Mouse (Mus musculus) hindbrain, postnatal 0 days (tissue): ENCODE results near the gene Usmg5. TPM values are rescaled to one million over a fixed set of nuclear protein-coding genes. Genes with fewer than 3 reads are reported as not detected.
"Not testable (repeated sequence)": the region's sequence is repeated elsewhere in the genome, so short reads cannot be mapped to it uniquely, and the experiment has no call there.

ENCODE experiments used
- ATAC-seq: fragments of 200-750 bp; cut with Nextera tagmentation; 2 replicates; pipeline ENCODE4 v1.8.0; 2017; ENCODE audit warnings: mild to moderate bottlenecking, moderate TSS enrichment, moderate library complexity
- DNase-seq: peaks from one replicate; pipeline ENCODE4 v3.0.0-alpha.2; 2015; ENCODE audit warnings: low spot score
- H3K27ac ChIP-seq: fragments of 300-500 bp; sonication (generic); 2 replicates; pipeline ENCODE4 v1.5.1; 2014; ENCODE audit warnings: mild to moderate bottlenecking
- H3K27me3 ChIP-seq: fragments of 300-500 bp; sonication (generic); 2 replicates; pipeline ENCODE4 v1.6.1; 2014; ENCODE audit warnings: low read length, mixed read lengths; ENCODE audit not compliant: insufficient read depth
- H3K36me3 ChIP-seq: fragments of 300-500 bp; sonication (generic); 2 replicates; pipeline ENCODE4 v1.6.1; 2014; ENCODE audit warnings: low read length, mixed read lengths; ENCODE audit not compliant: insufficient read depth
- H3K4me1 ChIP-seq: fragments of 300-500 bp; sonication (generic); 2 replicates; pipeline ENCODE4 v1.6.1; 2014; ENCODE audit warnings: antibody characterized with exemption, low read length, mixed read lengths; ENCODE audit not compliant: insufficient read depth
- H3K4me2 ChIP-seq: fragments of 300-500 bp; sonication (generic); 2 replicates; pipeline ENCODE4 v1.6.1; 2014; ENCODE audit warnings: low read depth, mild to moderate bottlenecking, low read length, moderate library complexity, mixed read lengths
- H3K4me3 ChIP-seq: fragments of 300-500 bp; sonication (generic); 2 replicates; pipeline ENCODE4 v1.5.1; 2014; ENCODE audit warnings: low read length
- H3K9ac ChIP-seq: fragments of 300-500 bp; sonication (generic); replicated peaks from 2 replicates; pipeline ENCODE4 v1.6.1; 2014; ENCODE audit warnings: mild to moderate bottlenecking, low read length, moderate library complexity, mixed read lengths
- H3K9me3 ChIP-seq: fragments of 300-500 bp; sonication (generic); 2 replicates; pipeline ENCODE4 v1.6.1; 2016; ENCODE audit warnings: low read length, mixed read lengths
- CTCF ChIP-seq: IDR thresholded peaks from 2 replicates; pipeline ENCODE4 v1.5.1; 2016; ENCODE audit warnings: antibody characterized with exemption, control low read depth, low read depth
- WGBS: fragments of 180-500 bp; shearing (Covaris S2); extraction: QIAGEN DNeasy Blood & Tissue Kit; methylation state at CpG from one replicate; pipeline ENCODE4 v1.1.7; 2014; 5-methylcytosine and 5-hydroxymethylcytosine counted together
- polyA plus RNA-seq: library from polyadenylated mRNA; unstranded; fragments of >200 nt; fragmentation: Nextera tagmentation; extraction: Ambion mirVana; gene quantifications from 2 replicates; pipeline ENCODE4 v1.2.1, GENCODE M21; 2015
- total RNA-seq: library from RNA; depleted of rRNA; stranded (reverse); fragments of >200 nt; gene quantifications from 2 replicates; pipeline ENCODE4 v1.2.3, GENCODE M21; 2014; rRNA removed

Gene Usmg5
- total RNA-seq (639 and 658 TPM in 2 replicates), polyA plus RNA-seq (2,274 and 2,322 TPM in 2 replicates)

DNA sequence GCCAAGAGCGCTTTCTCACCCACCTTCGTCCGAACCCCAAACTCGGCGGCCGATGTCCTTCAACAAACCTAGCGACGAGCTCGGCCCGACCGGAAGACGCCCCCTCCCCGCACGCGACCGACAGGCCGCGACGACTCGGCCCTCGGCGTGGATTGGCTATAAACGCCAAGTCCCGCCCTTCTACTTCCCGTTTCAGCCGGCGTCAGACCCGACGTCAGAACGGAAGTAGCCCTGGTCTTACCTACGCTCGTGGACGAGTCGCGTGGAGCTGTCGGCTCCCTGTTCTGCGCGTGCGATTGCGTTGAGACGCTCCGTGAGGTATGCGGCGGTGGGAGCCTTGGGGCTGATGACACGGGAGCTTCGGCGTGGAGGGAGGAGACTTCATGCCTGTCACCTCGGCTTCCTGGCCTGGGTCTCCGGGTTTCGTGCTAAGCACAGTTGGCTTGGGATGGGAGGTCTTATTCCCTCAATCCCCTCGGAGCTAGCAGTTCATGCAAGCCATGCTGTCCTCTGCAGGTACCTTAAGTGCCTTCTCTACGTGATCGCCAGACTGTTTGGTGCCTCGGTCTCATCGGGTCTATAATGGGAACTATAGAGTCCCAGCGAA is at the start of gene Usmg5, which contains the start of gene Pdcd11:
Gene Usmg5, minus strand, starts transcription at position 98 of the 607 bp plus-strand sequence.
Gene Pdcd11, plus strand, starts transcription at position 219 of the 607 bp plus-strand sequence.
- DNase-seq (peak; percentile 98), ATAC-seq (peak; percentile 100)
- WGBS: under 1% methylated on average over 56 of the region's 56 CpGs
- Histone ChIP-seq H3K9me3 (no peaks in the 10 kb centered on the region), H3K27me3 (no peaks in the 10 kb centered on the region), H3K4me3 (peak within 1 kb of the TSS; percentile 78), H3K27ac (peak within 1 kb of the TSS; percentile 93), H3K9ac (peak within 1 kb of the TSS; percentile 95), H3K36me3 (peaks cover 24% of the 10 kb centered on the region), H3K4me1 (peaks cover 13% of the 10 kb centered on the region; the same call in 1 of the 2 replicates), H3K4me2 (peak within 1 kb of the TSS; percentile 89)
- TF ChIP-seq CTCF: no peak

DNA sequence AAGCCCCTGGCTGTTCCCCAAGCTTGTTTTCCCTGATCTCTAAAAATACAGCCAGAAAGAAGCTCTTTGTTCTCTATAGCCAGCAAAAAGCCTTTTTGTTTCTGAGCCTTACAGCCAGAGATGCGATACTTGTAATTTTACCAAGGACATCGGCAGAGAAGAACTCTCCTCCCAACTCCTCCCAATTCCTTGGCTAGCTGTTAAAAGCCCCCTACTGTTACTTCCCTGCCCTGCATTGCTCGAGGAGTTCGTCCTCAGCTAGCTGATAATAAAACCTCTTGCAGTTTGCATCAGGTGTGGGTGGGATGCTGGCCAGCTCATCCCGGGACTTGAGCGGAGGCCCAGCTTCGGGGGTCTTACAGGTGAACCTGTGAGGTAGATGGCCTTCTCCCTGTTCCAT is 49.2 kb upstream of the Usmg5 start:
- not testable (repeated sequence) for H3K4me3 ChIP-seq, H3K27me3 ChIP-seq, ATAC-seq, H3K9ac ChIP-seq, H3K4me2 ChIP-seq, H3K36me3 ChIP-seq, H3K4me1 ChIP-seq, H3K27ac ChIP-seq, H3K9me3 ChIP-seq
- TF ChIP-seq CTCF: peak; percentile 21; the same call in 1 of the 2 replicates
- 37% methylated on average over 7 of the region's 7 CpGs for WGBS
- peak; percentile 30 for DNase-seq

DNA sequence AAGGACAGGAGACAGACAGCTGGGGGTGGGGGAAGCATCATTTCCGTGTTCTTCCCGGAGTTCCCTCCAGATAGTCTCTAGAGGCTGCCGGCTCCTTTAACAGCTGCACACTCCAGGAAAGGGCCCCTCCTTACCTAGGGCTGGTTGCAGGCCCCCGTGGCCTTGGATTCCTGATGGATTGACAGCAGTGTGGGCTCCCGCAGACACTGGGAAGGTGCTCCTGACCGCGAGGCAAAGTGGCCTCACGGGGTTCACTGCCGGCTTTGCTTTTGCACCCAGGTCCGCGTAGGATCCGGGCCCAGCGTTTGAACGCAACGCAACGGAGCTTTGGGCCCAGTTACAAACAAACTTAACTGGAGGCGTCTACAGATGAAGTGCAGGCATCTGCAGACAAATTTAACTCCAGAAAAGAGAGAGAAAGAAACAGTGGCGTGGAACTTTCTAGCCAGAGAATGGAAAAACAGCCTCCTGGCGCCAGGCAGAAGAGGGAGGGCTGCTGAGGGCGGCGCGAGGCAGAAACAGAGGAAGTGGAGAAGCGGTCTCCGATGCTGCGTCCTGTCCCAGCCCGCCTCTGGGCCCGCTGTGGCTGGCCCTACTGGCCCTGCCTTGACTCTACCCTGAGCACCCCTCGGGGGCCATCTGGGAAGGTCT is 47.4 kb upstream of the Usmg5 start, which contains the start of gene Calhm2:
Gene Calhm2, minus strand, starts transcription at position 524 of the 651 bp plus-strand sequence.
- H3K4me2 ChIP-seq: peak within 1 kb of the TSS; percentile 60
- peak within 1 kb of the TSS; percentile 29; the same call in 1 of the 2 replicates for H3K27ac ChIP-seq
- no peaks in the 10 kb centered on the region for H3K27me3 ChIP-seq
- ATAC-seq (peak; percentile 58), DNase-seq (peak; percentile 46)
- H3K9ac ChIP-seq: peak within 1 kb of the TSS; percentile 46; the same call in 1 of the 2 replicates
- WGBS: 10% methylated on average over 28 of the region's 28 CpGs
- no peak for TF ChIP-seq CTCF
- peak within 1 kb of the TSS; percentile 31 for H3K4me3 ChIP-seq
- H3K9me3 ChIP-seq: no peaks in the 10 kb centered on the region
- peaks cover 9% of the 10 kb centered on the region for H3K4me1 ChIP-seq
- H3K36me3 ChIP-seq: no peaks in the 10 kb centered on the region

DNA sequence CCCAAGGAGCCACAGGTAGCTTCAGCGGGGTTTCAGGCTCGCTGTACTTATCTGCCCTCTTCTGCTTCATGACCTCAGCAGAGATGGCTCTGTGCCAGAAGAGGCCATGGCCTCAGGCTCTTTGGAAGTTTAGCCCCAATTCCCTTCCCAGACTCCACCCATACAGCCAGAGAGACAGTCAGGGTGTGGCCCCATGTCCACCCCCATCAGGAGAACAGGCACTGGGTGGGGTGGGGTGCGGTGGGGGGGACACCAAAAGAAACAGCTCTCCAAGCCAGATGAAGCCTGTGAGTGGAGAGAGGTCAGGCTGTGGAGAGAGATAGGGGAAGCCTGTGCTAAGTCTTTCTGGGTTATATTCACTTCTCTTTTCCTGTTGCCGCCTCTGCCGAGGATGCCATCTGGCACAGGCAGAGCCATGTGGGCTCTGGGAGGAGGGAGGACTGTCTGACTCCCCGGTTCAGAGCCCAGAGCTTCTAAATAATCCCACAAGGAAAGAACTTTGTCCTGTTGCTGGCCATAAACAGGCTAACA is 46.7 kb upstream of the Usmg5 start:
- WGBS: 35% methylated on average over 6 of the region's 6 CpGs
- Histone ChIP-seq H3K36me3 (peaks cover 3% of the 10 kb centered on the region; the same call in 1 of the 2 replicates), H3K9me3 (no peaks in the 10 kb centered on the region), H3K9ac (peak overlapping the region; percentile 46; the same call in 1 of the 2 replicates), H3K27me3 (no peaks in the 10 kb centered on the region), H3K4me2 (peak overlapping the region; percentile 60), H3K27ac (0 out of 2 replicates have a peak overlapping the region, but pooled peaks have one; percentile 29), H3K4me1 (peaks cover 9% of the 10 kb centered on the region), H3K4me3 (peak overlapping the region; percentile 31; the same call in 1 of the 2 replicates)
- DNase-seq: peak; percentile 40
- ATAC-seq: peak; percentile 17
- no peak for TF ChIP-seq CTCF

DNA sequence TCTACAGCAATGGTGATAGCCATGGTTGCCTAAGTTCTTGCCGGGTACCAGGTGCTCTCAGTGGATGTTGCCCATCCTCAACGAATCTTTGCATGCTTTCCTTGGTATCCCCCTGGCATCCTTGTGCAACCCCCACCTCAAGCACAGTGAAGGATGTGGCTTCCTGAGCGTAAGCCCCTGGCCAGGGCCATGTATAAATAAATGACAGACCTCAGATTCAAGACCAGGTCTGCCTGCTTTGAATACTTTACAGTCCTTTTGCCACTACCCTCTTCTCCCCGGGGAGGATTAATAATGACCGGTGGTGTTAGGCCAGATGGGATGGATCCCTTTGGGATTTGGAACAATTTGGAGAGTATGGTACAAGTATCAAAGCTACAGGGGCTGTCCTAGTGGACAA is 45.7 kb upstream of the Usmg5 start:
- Histone ChIP-seq H3K4me1 (peaks cover 9% of the 10 kb centered on the region), H3K4me3 (no peak overlapping the region), H3K27ac (no peak overlapping the region), H3K36me3 (peaks cover 9% of the 10 kb centered on the region; the same call in 1 of the 2 replicates), H3K9ac (no peak overlapping the region), H3K4me2 (no peak overlapping the region), H3K9me3 (no peaks in the 10 kb centered on the region), H3K27me3 (no peaks in the 10 kb centered on the region)
- 87% methylated on average over 5 of the region's 5 CpGs for WGBS
- DNase-seq: no peak
- TF ChIP-seq CTCF: no peak
- no peak for ATAC-seq

DNA sequence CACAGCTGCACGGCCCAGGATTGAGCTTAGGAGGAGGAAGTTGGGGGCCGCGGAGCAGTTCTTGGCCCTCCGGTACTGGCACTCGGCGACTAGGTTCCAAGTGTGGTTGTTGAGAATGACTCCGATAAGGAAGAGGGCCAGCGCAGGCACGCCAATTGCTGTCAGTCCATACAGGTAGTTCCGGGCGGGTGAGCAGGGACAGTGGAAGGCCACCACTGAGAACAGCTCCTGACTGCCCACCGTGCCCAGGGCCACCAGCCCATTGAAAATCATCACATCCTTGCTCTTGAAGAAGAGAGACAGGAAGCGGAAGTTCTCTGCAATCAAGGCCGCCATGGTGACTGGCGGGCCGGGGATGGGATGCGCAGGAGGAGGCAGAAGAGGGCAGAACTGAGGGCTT is 45.1 kb upstream of the Usmg5 start:
- no peak for ATAC-seq
- WGBS: 89% methylated on average over 17 of the region's 17 CpGs
- Histone ChIP-seq H3K27ac (no peak overlapping the region), H3K9ac (no peak overlapping the region), H3K9me3 (no peaks in the 10 kb centered on the region), H3K4me3 (no peak overlapping the region), H3K36me3 (peaks cover 15% of the 10 kb centered on the region), H3K27me3 (no peaks in the 10 kb centered on the region), H3K4me2 (no peak overlapping the region), H3K4me1 (peaks cover 9% of the 10 kb centered on the region)
- DNase-seq: no peak
- no peak for TF ChIP-seq CTCF
